Mouse (Mus musculus): Measurements from ENCODE around the gene Rora.

Rora gene

DNA sequence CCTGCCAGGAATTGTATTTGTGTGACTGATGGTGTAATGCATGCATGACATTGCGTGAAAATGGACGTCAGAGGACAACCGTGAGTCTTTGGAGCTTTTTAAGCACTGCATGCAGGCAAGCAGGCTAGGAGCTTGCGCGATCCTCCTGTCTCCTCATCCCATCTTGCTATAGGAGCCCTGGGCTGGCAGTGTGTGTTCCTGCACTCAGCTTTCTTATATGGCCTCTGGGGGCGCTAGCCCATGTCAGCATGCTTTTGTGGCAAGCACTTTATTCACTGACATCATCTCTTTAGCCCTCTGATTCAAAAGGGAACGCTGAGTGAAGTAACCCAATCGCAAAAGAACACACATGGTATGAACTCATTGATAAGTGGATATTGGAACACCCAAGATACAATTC is 105.7 kb downstream of the Rora start:
- DNase-seq (ENCODE audit: low spot score in 2 of 2): no peak

DNA sequence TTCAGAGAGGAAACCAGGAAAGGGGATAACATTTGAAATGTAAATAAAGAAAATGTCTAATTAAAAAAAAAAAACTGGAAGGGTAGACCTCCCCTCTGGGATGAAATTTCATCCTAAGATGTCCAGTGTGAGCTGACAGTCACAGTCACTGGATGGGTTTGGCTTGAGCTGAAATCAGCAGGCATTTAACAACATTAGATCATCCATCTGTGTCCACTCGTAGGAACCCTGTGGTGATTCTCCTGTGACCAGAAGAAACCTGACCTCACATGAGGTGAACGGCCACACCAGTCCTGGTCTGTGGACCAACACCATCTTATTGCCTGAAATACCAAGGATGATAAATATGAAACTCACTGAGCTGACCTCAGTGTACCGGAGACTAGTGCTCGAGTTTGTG is 106.7 kb downstream of the Rora start:
- no peak for DNase-seq (ENCODE audit: low spot score in 2 of 2)

DNA sequence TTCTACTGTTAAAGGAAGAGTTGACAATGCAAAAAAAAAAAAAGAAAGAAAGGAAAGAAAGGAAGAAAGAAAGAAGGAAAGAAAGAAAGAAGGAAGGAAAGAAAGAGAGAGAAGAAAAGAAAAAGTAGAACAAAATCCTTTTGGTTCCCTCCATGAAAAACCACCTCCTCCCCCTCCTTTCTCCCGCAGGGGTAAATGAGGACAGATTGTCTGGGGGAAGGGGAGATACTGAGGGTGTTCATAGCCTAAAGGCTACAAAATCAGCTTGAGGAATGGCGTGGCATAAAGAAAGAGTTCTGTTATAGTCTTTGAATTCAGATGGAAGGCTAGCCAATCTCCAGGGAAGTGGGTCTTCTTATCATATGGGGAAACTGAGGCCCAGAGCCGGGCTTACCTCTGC is 107.3 kb downstream of the Rora start:
- DNase-seq (ENCODE audit: low spot score in 2 of 2): no peak

DNA sequence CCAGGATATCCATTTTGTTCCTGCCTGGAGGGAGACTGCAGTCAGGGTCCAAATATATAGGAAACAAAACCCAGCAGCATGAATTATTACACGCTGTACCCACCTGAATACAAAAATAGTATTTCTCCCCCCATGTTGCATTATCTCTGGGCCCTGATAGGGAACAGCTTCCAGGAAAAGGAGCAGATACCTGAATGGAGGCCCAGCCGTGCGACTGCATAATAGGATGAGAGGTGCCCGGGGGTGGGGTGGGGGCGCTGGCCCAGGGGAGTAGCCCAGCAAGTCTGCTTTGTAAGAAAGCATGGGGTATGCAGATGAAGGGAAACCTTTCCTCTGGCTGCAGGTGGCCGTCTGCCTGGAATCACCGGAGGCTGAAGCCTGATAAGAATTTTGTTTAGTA is 108.1 kb downstream of the Rora start:
- no peak for DNase-seq (ENCODE audit: low spot score in 2 of 2)

DNA sequence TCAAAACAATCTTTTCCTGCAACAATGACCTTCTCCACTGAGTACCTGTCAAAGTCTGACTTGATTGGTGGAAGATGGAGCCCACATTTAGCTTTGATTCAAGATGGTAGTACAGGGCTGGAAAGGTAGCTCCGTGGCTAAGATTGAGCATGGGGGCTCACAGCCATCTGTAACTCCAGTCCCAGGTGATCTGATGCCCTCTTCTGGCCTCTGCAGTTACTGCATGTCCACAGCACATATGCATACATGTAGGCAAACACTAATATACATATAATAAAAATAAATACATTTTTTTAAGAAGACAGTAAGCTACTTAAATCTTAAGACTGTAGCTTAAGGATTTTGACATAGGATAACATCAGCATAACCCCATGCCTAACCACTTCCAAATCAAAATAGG is 112.0 kb downstream of the Rora start:
- DNase-seq (ENCODE audit: low spot score in 2 of 2): peak in 1 of 2 experiments; percentile 37

DNA sequence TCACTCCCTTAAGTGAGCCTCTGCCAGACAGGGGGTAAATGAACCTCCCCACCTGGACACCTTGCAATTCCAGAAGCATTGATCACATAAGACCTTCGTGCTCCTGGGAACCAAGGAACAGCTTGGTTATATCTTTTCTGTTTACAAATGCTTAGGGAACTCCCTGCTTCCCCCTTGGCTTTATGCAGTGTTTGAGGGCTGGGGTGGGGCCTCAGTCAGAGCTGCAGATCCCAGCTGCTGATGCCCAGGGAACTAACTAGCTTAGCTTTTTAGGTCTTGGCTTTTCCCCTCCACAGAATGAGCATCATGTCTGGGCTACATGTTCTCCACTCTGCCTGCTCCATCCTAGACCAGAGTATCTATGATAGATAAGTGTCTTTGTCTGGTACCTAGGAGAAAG is 116.1 kb downstream of the Rora start:
- no peak for DNase-seq (ENCODE audit: low spot score in 2 of 2)

DNA sequence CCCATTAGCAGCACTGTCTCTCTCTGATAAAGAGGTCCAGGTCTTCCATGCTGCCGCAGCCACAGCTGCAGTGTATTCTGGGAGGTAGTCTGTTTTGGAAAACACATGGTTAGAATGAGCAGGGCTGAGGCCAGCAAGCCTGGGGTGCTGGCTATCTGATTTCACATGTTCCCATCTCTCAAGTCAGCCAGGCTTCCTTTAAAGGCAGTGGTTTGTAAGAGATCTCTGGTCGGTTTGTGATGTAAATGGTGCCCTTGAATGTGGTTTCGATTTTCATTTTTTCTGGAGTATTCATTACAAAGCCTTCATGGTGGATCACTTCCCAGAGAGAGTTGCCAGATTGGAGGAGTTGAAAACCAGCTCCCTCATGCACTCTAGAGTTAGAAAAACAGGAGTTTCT is 117.8 kb downstream of the Rora start:
- DNase-seq (ENCODE audit: low spot score in 2 of 2): no peak

DNA sequence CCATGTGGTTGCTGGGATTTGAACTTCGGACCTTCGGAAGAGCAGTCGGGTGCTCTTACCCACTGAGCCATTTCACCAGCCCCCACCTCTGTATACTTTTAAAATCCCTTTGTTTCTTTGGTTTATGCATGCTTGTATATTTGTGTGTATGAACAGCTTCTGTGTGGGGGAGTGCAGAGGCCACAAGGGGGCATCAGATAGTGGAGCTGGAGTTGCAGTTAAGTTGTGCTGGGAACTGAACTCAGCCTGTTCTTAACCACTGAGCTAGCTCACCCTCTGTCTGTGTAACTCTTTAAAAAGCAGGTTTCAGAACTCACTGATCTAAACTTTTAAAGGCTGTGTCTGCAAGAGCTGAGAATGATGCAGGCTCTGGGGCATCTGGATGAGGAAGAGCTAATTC is 120.2 kb downstream of the Rora start:
- no peak for DNase-seq (ENCODE audit: low spot score in 2 of 2)

DNA sequence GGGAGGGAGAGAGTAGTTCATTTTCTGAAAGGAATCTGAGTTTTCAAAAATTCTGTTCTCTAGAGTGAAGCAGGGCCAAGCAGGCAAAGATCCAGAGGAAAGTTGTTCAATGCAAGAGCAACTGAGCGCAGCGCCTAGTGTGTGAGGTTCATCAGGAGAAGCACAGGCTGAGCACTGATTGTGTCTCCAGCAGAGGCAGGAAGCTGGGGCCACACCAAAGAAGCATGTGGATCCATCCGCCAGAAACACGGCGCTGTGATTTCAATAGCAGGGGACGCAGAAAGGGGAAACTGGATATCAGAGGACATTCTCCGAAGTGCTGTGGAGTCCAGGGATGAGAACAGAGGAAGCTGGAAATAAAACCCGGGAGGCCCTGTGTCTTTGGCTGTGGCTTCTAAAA is 128.4 kb downstream of the Rora start:
- DNase-seq (ENCODE audit: low spot score in 2 of 2): no peak

DNA sequence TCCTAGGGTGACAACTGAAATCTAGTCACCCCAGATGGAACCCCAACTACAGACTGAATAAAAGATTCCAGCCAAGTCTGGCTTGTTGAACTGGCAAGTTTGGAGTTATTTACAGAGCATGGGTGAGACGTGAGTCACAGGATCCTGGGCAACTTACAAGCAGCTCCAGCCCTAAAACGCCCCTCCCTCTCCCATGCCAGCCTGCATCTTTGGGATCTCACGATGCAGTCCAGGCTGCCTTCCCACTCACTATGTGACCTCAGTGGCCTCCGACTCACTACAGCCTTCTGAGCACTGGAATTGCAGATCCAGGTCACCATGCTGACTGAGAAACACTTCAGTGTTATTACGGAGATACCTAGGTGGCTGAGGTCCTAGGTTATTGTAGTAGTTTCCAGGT is 129.0 kb downstream of the Rora start:
- DNase-seq (ENCODE audit: low spot score in 2 of 2): no peak

DNA sequence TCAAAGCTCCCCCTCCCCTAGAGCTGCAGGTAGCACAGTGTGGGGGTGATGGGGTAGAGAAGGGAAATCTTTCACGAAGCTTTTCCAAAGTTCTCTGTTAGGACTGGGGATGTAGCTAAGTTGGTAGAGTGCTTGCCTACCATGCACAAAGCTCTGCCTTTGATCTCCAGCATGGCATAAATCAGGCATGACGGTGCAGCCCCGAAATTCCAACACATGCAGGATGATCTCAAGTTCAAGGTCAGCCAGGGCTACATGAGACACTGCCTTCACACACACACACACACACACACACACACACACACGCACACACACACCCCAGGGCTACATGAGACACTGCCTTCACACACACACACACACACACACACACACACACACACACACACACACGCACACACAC is 129.7 kb downstream of the Rora start:
- DNase-seq (ENCODE audit: low spot score in 2 of 2): no peak

DNA sequence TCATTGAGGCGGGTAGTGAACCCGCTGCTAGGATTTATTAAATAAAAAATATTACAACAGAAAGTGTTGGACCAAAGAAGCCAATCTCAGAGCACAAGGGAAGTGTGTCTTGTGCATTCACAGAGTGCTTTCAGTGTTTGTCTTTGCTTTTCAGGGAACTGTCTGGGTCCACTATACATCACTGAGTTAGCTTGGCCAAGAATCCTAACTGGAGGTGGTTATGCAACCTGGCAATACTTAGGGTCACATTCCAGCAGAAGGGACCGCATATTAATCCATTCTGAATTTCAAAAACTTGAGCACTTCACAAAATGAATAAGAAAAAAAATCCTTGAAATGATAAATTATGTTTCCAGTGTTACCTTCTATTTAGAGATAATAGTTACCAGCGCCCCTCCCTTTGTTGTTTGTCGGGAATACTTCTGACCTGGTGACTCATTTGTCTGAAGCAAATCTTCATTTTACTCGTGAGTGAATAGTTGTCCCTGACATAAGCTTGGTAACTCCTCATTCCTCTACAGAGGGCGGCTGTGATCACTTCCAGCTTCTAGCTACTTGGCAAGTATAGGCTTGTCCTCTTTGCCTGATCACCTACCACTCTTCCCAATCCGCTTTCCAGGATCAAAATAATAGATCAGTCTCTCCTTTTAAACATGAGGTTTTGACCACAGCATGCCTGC is 133.2 kb downstream of the Rora start:
- DNase-seq (ENCODE audit: low spot score in 2 of 2): no peak

DNA sequence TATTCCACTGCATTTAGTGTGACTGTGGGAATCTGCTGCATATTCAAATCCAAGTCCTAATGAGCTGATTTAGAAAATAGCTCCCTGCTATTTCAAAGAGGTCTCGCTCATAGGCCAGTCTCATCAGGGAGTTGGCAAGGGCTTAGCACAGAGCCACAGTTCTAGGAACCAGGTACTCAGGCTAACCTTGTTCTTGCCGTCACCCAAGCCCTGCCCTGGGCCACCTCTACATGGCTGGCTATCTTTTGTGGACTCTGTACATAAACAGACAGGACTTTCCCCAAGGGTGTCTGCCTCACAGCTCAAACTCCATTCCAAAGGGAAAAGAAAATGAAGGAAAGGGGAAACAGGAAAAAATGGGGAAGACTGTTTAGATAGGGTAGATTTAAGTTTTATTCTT is 134.1 kb downstream of the Rora start:
- DNase-seq (ENCODE audit: low spot score in 2 of 2): no peak

DNA sequence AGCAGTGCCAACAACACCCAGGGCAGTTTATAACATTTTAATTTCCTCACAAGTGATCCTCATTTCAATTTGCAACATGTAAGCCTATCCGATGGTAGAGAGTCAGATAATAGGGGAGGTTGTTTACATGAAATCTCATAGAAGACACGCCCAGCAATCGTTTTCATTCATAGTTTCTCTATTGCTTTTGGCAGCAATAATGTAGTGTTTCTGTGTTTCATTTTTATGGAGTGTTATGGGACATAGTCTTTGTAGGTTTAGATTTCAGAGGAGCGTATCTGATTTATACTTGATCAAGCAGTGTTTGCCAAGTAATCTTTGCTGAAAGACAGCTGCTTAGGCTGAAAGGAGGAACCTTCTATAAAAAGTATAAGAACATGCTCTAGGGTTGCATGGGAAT is 137.3 kb downstream of the Rora start:
- DNase-seq (ENCODE audit: low spot score in 2 of 2): no peak

DNA sequence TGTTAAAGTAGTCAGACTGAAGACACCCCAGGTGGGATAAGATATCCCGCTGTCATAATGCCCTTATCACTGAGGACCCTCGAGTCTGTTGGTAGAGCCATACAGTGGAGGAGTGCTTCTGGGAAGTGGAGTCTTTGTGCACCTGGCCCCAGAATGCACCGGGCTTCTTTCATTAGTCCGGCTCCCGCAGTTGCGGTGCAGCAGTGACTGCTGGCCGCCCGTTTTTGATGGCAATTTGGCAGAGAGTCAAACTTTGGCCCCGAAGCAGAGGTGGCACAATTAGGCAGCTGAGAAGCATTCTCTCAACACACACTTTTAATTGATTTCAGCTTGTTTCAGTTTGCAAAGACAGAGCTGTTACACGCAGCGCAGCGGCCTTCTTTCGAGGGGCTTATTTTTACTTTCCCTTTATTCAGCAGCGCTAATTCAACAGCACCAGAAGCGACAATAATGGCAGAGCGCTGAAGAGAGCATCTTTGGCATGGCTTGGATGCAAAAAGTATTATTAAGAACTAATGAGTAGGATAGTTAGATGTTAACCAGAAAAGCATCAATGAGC is 138.5 kb downstream of the Rora start:
- peak in 1 of 2 experiments; percentile 8 for DNase-seq (ENCODE audit: low spot score in 2 of 2)

DNA sequence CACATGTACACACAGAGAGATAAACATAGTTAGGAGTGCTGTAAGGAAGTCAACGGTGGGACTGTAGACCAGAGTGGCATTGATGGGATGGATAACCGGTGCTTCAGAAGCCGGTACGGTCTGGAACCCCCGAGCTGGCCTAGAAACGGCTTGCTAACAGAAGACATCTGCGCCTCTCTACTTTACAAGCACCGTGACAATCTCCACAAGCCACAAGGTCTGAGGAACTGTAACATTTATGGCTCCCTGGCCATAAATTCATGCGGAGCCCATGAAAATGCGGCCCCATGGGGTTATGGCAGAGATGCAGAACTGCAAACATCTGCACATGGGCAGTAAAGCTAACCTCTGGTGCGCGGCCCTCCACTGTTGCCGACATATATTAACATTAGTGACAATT is 141.7 kb downstream of the Rora start:
- DNase-seq (ENCODE audit: low spot score in 2 of 2): no peak

DNA sequence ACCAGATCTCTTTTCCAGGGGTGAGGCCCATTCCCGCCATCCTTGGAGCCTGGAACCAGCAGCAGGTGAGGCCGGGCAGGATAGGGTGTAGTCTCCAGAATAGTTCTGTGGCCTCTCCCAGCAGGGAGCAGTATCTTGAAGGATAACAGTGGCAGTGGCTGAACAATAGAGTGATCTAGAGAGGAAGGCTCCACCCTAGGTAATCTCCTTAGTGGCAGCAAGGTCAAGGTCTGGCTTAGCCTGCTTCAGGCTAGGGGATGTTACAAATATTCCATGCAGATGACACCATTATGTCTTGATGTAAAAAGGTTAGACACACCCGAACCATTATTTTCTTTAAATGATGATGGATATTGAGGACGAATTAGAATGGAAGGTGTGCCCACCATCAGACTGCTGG is 144.6 kb downstream of the Rora start:
- no peak for DNase-seq (ENCODE audit: low spot score in 2 of 2)

DNA sequence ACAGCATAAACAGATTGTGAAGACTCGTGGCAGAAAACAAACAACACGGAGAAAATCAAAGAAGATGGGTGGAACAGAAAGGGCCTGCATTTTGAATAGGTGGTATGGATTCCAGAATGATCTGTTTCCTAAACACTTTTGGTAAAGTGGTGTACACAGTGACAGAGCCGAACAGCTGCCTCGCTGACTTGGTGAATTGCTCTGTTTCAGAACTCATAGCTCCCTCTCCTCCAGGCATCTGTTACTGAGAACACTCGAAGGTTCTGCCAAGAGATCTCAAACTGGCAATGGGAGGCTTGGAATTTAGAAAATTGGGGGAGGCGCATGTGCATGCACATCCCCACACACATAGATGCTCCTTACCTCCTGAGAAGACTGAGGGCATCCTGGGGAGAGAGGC is 145.5 kb downstream of the Rora start:
- DNase-seq (ENCODE audit: low spot score in 2 of 2): no peak

DNA sequence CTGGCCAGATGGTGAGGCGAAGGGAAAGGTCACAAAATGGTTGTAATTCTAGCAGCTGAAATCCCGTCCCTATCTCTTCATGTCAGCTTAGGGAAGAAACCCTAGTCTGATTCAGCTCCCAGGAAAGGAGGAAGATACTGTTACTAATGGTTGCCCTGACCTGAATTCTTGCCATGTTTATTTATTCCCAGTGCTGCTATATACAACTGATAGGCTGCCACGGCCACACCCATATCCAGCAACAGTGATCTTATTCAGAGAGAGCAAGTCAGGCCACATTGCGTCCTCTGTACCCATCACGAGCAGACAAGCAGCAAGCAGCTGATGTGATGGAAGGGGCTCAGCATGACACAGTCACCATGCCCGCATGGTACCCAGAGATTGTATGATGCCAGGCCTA is 150.6 kb downstream of the Rora start:
- DNase-seq (ENCODE audit: low spot score in 2 of 2): no peak

DNA sequence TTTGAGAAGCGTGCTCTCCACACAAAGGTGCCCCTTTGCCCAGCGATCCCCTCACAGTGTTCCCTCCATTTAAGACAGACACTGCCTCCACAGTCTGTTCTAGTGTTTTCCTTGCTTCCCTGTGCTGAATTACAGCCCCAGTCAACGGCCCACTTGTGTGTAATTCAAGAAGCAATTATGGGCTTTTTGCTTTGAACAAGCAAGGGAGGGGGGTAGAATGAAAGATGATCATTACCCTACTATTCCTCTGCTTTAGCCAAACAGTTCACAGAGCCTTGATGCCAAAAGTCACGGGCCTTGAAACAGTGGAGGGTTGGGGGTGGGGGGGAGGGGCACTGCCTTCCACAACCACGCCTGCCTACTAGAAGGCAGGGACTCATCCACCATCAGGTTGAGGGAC is 152.2 kb downstream of the Rora start:
- no peak for DNase-seq (ENCODE audit: low spot score in 2 of 2)

DNA sequence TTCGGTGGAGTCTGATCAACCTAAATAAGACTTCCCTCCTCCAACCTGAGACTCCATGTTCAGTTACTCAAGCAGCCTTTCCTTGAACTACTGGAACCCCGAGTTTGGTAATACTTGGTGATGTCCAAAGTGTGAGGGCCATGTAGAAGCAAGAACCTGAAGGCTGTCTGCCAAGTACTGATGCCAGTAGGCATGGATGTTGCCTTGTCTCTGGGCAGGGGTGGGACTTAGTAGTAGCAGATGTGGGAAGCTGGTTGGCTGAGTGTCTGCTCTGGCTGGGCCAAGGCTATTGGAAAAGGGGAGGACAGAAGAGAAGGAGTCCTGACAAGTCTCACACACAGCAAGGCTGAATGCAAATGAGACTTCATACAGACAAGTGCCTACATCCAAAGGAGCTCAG is 154.1 kb downstream of the Rora start:
- no peak for DNase-seq (ENCODE audit: low spot score in 2 of 2)

DNA sequence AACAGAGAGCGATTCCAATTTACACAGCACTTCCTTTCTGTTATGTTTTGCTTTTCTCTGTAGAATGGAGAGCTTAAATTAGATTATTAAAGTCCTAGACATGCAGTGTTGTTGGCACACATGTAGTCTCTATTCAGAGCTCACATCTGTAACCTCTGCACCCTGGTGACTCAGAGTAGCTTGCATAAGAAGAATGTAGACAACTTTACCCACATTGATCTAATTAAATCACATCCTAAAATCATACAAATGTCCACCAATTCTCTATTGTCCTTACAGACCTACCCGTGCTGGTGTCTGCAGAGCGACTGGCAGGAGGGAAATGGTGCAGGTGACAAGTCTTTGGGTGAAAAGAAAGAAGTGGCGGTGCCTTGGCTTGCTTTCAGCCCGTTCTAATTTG is 155.9 kb downstream of the Rora start:
- DNase-seq (ENCODE audit: low spot score in 2 of 2): no peak

DNA sequence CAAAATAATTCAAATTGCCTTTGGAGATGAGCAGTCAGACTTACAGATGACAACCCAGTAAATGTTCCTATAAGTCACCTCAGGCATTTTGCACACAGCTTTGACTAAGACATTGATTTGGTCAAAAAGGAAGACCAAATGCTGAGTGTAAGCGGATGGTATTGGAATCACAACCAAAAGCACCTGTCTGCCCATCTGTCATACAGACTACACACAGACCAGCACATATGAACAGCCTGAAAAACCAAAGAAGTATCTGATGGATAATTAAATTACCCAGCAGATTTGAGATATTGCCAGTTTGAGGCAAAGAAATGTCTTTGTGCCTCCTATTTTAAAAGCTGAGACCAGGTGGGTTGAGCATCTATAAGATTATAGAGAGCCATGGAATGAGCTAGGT is 161.1 kb downstream of the Rora start:
- no peak for DNase-seq (ENCODE audit: low spot score in 2 of 2)

DNA sequence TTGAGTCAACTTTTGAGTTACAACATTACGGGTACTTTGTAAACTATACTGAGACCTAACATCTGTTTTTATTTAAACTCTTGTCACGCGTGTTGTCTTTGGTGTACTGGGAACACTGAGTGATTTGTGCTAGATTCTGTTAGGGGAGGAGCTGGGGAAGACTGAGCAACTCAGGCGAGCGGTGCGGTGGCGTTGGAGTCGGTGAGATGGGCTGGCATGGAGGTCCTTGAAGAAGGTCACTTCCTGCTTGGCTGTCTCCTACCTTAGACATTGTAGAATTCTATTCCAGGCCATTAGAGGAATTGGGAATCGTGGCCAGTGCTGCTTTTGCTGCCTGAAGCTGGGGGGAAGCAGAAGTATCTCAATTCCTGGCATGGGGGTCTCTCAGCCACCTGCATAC is 162.3 kb downstream of the Rora start:
- DNase-seq (ENCODE audit: low spot score in 2 of 2): no peak

All from cerebellum, postnatal 4 days (tissue).